Mouse (Mus musculus) stomach, postnatal 0 days (tissue): ENCODE results near the gene Gbe1.

Source experiments
- CTCF ChIP-seq: IDR thresholded peaks from 2 replicates; pipeline ENCODE4 v1.5.1; 2016; ENCODE audit warnings: antibody characterized with exemption, low read depth, mild to moderate bottlenecking, moderate library complexity
- EP300 ChIP-seq: optimal IDR thresholded peaks from 2 replicates; pipeline ENCODE3; 2016; ENCODE audit warnings: antibody characterized with exemption

- TF ChIP-seq CTCF = no peak
- no peak for TF ChIP-seq EP300
Observed at GRCm38 (mm10) chr16:70358326-70358725, 44.6 kb downstream of the Gbe1 start.
